Mouse (Mus musculus): ENCODE measurements around the gene Dyrk3.

DNA sequence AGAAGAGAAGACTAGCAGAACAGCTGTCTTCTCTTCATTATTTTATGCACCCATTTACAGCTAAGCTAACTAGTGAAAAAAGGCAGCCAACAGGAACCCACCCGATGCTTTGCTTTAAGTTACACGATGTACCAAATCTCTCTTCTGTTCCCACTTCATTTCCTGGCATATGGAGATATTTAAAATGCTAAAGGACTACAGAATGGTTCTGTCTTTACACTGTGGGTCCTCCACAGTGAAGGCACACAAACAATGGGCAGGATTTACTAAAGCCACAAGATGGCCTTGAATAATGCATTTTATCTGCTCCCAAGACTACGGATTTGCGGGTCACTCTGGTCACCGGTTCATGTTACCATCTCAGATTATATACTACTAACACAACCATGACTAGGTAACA, 1.0 kb downstream of the Dyrk3 start:
- TF ChIP-seq CTCF (IDR thresholded peaks at IDR 0.05; ENCODE audit: extremely low read depth, insufficient read depth, insufficient read length, insufficient replicate concordance) (no peak), POLR2A (IDR thresholded peaks at IDR 0.05; ENCODE audit: low read depth, low read length) (no peak)

All from spleen, adult 2 months (tissue).